In the genomic region with DNA sequence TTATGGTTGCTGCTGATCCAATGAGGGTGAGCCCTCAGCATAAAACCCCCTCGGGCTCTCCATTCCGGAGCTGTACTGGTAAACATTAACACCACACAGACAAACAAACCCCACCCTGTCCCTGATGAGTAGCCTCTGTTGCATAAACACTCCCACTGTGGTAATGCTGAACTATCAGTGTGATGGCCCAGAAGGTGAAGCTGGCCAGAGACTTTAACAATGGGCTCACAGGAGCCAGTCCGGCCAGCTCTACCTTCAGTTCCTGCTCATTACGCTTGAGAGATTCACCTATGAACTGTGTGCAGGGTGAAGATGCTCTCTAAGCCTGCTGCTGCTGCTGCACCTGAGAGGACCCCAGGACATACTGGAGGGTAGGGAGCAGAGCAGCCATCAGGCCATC, we compare ENCODE assay signal across 21 mouse cellular contexts.
DNase-seq lines count a peak whose midpoint lies in the region; ATAC-seq and TF ChIP-seq lines count a peak whose summit lies in the region.
"Had no signal": no experiment of that assay in that cellular context is flagged by ENCODE, and none has a peak within 500 bp of the region (broad histone marks: within the 10 kb centered on the region; RNA-seq: fewer than 3 reads in every experiment).

No protein-coding gene starts in this region.

- 46% methylated on average over 4 of the region's 4 CpGs for WGBS in intestine, embryonic 15.5 days
- 57% methylated on average over 4 of the region's 4 CpGs for WGBS in intestine, postnatal 0 days
- WGBS in intestine, embryonic 16.5 days, result 47% methylated on average over 4 of the region's 4 CpGs

- no peaks in the 10 kb centered on the region for H3K27me3 ChIP-seq in intestine, embryonic 15.5 days (replicated peaks)
- no peaks in the 10 kb centered on the region for H3K27me3 ChIP-seq in intestine, postnatal 0 days (replicated peaks; ENCODE audit: control insufficient read depth, insufficient read depth, low read length)
- no peaks in the 10 kb centered on the region for H3K27me3 ChIP-seq in intestine, embryonic 16.5 days (replicated peaks; ENCODE audit: control insufficient read depth, insufficient read depth, low read length)
- H3K27me3 ChIP-seq: CH12.LX; embryonic facial prominence, embryonic 13.5 days; forebrain, embryonic 12.5 days; heart, embryonic 15.5 days; hindbrain, embryonic 15.5 days; Patski had no signal

- H3K4me2 ChIP-seq in intestine, embryonic 15.5 days (replicated peaks), result no peak overlapping the region
- no peak overlapping the region for H3K4me2 ChIP-seq in intestine, postnatal 0 days (replicated peaks; ENCODE audit: low read depth)
- H3K4me2 ChIP-seq in intestine, embryonic 16.5 days (ENCODE audit: low read depth, low read length), result no peak overlapping the region
- H3K4me2 ChIP-seq: embryonic facial prominence, embryonic 13.5 days; forebrain, embryonic 12.5 days; heart, embryonic 11.5 days; heart, embryonic 15.5 days; hindbrain, embryonic 15.5 days had no signal

- intact Hi-C loops in heart, postnatal 25 days (cut with DNase I), result no loop called here

- TF ChIP-seq CTCF in intestine, postnatal 0 days (IDR thresholded peaks at IDR 0.05; ENCODE audit: low read depth), result no peak

- H3K4me1 ChIP-seq in intestine, embryonic 15.5 days (replicated peaks), result peaks cover 20% of the 10 kb centered on the region; the same call in 1 of the 2 replicates
- H3K4me1 ChIP-seq in intestine, postnatal 0 days (replicated peaks; ENCODE audit: control insufficient read depth, insufficient read depth, low read length), result no peaks in the 10 kb centered on the region
- H3K4me1 ChIP-seq in intestine, embryonic 16.5 days (ENCODE audit: control insufficient read depth, insufficient read depth, low read length), result peaks cover 7% of the 10 kb centered on the region; the same call in 1 of the 2 replicates

- no peaks in the 10 kb centered on the region for H3K36me3 ChIP-seq in intestine, embryonic 15.5 days
- no peaks in the 10 kb centered on the region for H3K36me3 ChIP-seq in intestine, postnatal 0 days (ENCODE audit: control insufficient read depth, insufficient read depth)
- no peaks in the 10 kb centered on the region for H3K36me3 ChIP-seq in intestine, embryonic 16.5 days (ENCODE audit: control insufficient read depth, insufficient read depth, low read length)
- H3K36me3 ChIP-seq: embryonic facial prominence, embryonic 13.5 days; forebrain, embryonic 12.5 days; heart, embryonic 15.5 days; hindbrain, embryonic 15.5 days had no signal

- H3K9me3 ChIP-seq in intestine, embryonic 15.5 days, result no peaks in the 10 kb centered on the region
- no peaks in the 10 kb centered on the region for H3K9me3 ChIP-seq in intestine, postnatal 0 days (ENCODE audit: control insufficient read depth)
- H3K9me3 ChIP-seq in intestine, embryonic 16.5 days (ENCODE audit: control insufficient read depth, low read length), result no peaks in the 10 kb centered on the region
- H3K9me3 ChIP-seq: embryonic facial prominence, embryonic 13.5 days; forebrain, embryonic 12.5 days; heart, embryonic 15.5 days; hindbrain, embryonic 15.5 days had no signal

- peak; percentile 77 for DNase-seq in heart, adult 11 months
- no peak for DNase-seq in heart, postnatal 25 days (ENCODE audit: low spot score)
- DNase-seq in kidney, postnatal 14 days, result peak; percentile 13
- DNase-seq in kidney, postnatal 25 days, result no peak
- DNase-seq in right cerebral cortex, postnatal 14 days, result no peak
- DNase-seq: adrenal gland, postnatal 25 days; heart, adult 2 months; heart, postnatal 14 days had no signal

- no peak overlapping the region for H3K9ac ChIP-seq in intestine, embryonic 15.5 days
- H3K9ac ChIP-seq in intestine, postnatal 0 days (ENCODE audit: low read depth, low read length), result no peak overlapping the region
- no peak overlapping the region for H3K9ac ChIP-seq in intestine, embryonic 16.5 days (ENCODE audit: low read depth, low read length)
- H3K9ac ChIP-seq: embryonic facial prominence, embryonic 13.5 days; forebrain, embryonic 12.5 days; heart, embryonic 15.5 days; hindbrain, embryonic 15.5 days had no signal

- H3K4me3 ChIP-seq in intestine, embryonic 15.5 days (replicated peaks), result no peak overlapping the region
- H3K4me3 ChIP-seq in intestine, postnatal 0 days (ENCODE audit: low read depth, low read length), result no peak overlapping the region
- H3K4me3 ChIP-seq in intestine, embryonic 16.5 days (ENCODE audit: low read length), result no peak overlapping the region
- H3K4me3 ChIP-seq: embryonic facial prominence, embryonic 13.5 days; forebrain, embryonic 12.5 days; heart, adult 2 months; heart, embryonic 15.5 days; hindbrain, embryonic 15.5 days had no signal

- no peak overlapping the region for H3K27ac ChIP-seq in intestine, embryonic 15.5 days
- no peak overlapping the region for H3K27ac ChIP-seq in intestine, postnatal 0 days (ENCODE audit: low read depth, low read length)
- H3K27ac ChIP-seq in intestine, embryonic 16.5 days (ENCODE audit: low read length), result no peak overlapping the region
- H3K27ac ChIP-seq: embryonic facial prominence, embryonic 13.5 days; forebrain, embryonic 12.5 days; heart, adult 2 months; heart, embryonic 15.5 days; hindbrain, embryonic 15.5 days had no signal

- ATAC-seq in intestine, embryonic 15.5 days, result peak; percentile 16; the same call in 1 of the 2 replicates
- ATAC-seq in intestine, postnatal 0 days, result no peak
- ATAC-seq in intestine, embryonic 16.5 days, result 0 out of 2 replicates have a peak, but pooled peaks have one; percentile 38
- ATAC-seq: activated CD4-positive, CD25-positive, alpha-beta regulatory T cell, adult 4 months; forebrain, embryonic 16.5 days; inflammation-experienced regulatory T-cells, adult 6 months; Patski had no signal

Comparison
In these comparisons a context has a peak if more than half of its experiments do, and no peak if none do; other contexts are left out.
1. DNase-seq: peak in heart, adult 11 months (single experiment) and kidney, postnatal 14 days (single experiment); none in heart, postnatal 25 days (single experiment), kidney, postnatal 25 days (0 of 2) and right cerebral cortex, postnatal 14 days (single experiment).